Comparison of ENCODE assay signal across 8 mouse cellular contexts in the genomic region with DNA sequence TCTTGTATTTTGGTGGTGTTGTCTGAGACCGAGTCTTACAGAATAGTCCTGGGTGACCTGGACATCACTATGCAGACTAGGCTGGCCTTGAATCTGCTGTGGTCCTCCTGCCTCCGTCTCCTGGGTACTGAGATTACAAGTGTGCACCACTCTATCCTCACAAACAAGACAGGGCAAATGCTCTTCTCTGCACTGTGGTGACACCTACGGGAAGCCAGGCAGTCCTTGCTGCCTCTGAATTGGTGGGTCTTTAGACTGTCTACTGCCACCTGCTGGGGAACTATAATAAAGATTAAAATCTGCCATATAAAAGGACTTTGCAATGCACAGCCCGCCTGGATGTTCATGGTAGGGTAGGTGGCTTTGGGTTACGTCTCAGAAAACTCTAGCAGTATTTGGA. TPM values are rescaled to one million over a fixed set of nuclear protein-coding genes. Genes with fewer than 3 reads are reported as not detected.
DNase-seq lines count a peak whose midpoint lies in the region; ATAC-seq and TF ChIP-seq lines count a peak whose summit lies in the region.

No protein-coding gene starts in this region.

- H3K27ac ChIP-seq in heart, embryonic 10.5 days, result no peak overlapping the region; the same call in 1 of the 2 replicates
- no peak overlapping the region for H3K27ac ChIP-seq in small intestine, adult 2 months (ENCODE audit: insufficient read depth, low read depth, low read length)

- H3K4me3 ChIP-seq in heart, embryonic 10.5 days, result no peak overlapping the region
- H3K4me3 ChIP-seq in small intestine, adult 2 months (ENCODE audit: low read depth, low read length), result no peak overlapping the region

- intact Hi-C loops in left cerebral cortex, postnatal 14 days (cut with DNase I), result loop anchor here (2.0 to 5.0 kb wide), 2 partner anchors 78 to 240 kb away; no protein-coding TSS in a partner anchor

- H3K9me3 ChIP-seq in heart, embryonic 10.5 days, result no peaks in the 10 kb centered on the region

- no peaks in the 10 kb centered on the region for H3K27me3 ChIP-seq in heart, embryonic 10.5 days (ENCODE audit: insufficient read depth, poor library complexity, severe bottlenecking)
- H3K27me3 ChIP-seq in small intestine, adult 2 months (ENCODE audit: control insufficient read depth, insufficient read depth, low read length), result peaks cover 3% of the 10 kb centered on the region; the same call in 1 of the 2 replicates

- peaks cover 3% of the 10 kb centered on the region; the same call in 1 of the 2 replicates for H3K36me3 ChIP-seq in heart, embryonic 10.5 days
- H3K36me3 ChIP-seq in small intestine, adult 2 months (ENCODE audit: control insufficient read depth, insufficient read depth, low read length), result no peaks in the 10 kb centered on the region; the same call in 1 of the 2 replicates

- peaks cover 7% of the 10 kb centered on the region for H3K4me1 ChIP-seq in heart, embryonic 10.5 days
- H3K4me1 ChIP-seq in small intestine, adult 2 months (ENCODE audit: control insufficient read depth, insufficient read depth, insufficient read length, low read length), result peaks cover 3% of the 10 kb centered on the region

- 39% methylated on average over 5 of the region's 5 CpGs for WGBS in heart, embryonic 10.5 days
- WGBS in small intestine, adult 2 months, result 20% methylated on average over 5 of the region's 5 CpGs

- no peak for TF ChIP-seq POLR2A in small intestine, adult 2 months (IDR thresholded peaks at IDR 0.05; ENCODE audit: low read depth, low read length)

- peak; percentile 79 for ATAC-seq in erythroblast, adult 5-6 weeks (replicated peaks; ENCODE audit: low FRiP score, poor library complexity, severe bottlenecking)
- peak; percentile 94 for ATAC-seq in inflammation-experienced regulatory T-cells, adult 6 months
- peak; percentile 84 for ATAC-seq in megakaryocyte-erythroid progenitor cell, adult 5-6 weeks (replicated peaks; ENCODE audit: low FRiP score, low TSS enrichment, poor library complexity, severe bottlenecking)

- peak; percentile 65 to 83 for DNase-seq in heart, adult 18-20 months
- DNase-seq in heart, embryonic 10.5 days (ENCODE audit: low spot score), result no peak
- DNase-seq in brain, adult 2 months (ENCODE audit: low read depth, low spot score), result peak; percentile 93
- DNase-seq in left cerebral cortex, postnatal 14 days (ENCODE audit: low spot score in 2 of 2), result peak; percentile 79 to 87

- TF ChIP-seq CTCF in small intestine, adult 2 months (IDR thresholded peaks at IDR 0.05; ENCODE audit: extremely low read depth, insufficient read length, insufficient replicate concordance, low read depth, low read length), result peak; percentile 85; the same call in 1 of the 2 replicates

RNA-seq across cellular contexts. Expression of gene Plcg2, which starts 32.8 kb away (rescaled TPM):
- 1 to 10 TPM; 7.6 to 8.5 TPM for total RNA-seq in heart, adult 18-20 months (2021)
- 6.8 and 8.3 TPM in 2 replicates for polyA plus RNA-seq in heart, embryonic 10.5 days (2016; fragmentation: Nextera tagmentation; extraction: Ambion mirVana)
- 16.1 and 19.6 TPM in 2 replicates for total RNA-seq in erythroblast, adult 5-6 weeks (2015; ENCODE audit: low replicate concordance)
- total RNA-seq in erythroblast, adult 5-6 weeks (2017; ENCODE audit: low replicate concordance), result 19.0 and 19.8 TPM in 2 replicates
- under 1 TPM; 0.11 to 0.40 (median 0.21) TPM for polyA plus RNA-seq in inflammation-experienced regulatory T-cells, adult 6 months (2017; shearing (Covaris generic))
- total RNA-seq in left cerebral cortex, postnatal 14 days (2021), result 1 to 10 TPM; 2.9 TPM
- total RNA-seq in megakaryocyte-erythroid progenitor cell, adult 5-6 weeks (2014; fragmentation: Nextera tagmentation), result 8.1 and 11.3 TPM in 2 replicates
- 9.2 and 17.0 TPM in 2 replicates for total RNA-seq in megakaryocyte-erythroid progenitor cell, adult 5-6 weeks (2017)
- 8.1 and 14.6 TPM in 2 replicates for polyA plus RNA-seq in small intestine, adult 2 months (2012; rRNA removed)
